Mouse (Mus musculus) liver, adult 2 months (tissue): Measurements from ENCODE around the gene Fhit. TPM values are rescaled to one million over a fixed set of nuclear protein-coding genes. Genes with fewer than 3 reads are reported as not detected.

Experiments
- DNase-seq: peaks from one replicate; pipeline ENCODE4 v3.0.0-alpha.2; 2011; ENCODE audit warnings: low read depth, low spot score; ENCODE audit errors: extremely low read depth
- H3K27ac ChIP-seq: fragments of 200-500 bp; replicated peaks from 2 replicates; pipeline ENCODE4 v1.5.1; 2012; ENCODE audit warnings: low read depth, mild to moderate bottlenecking, control low read depth, inconsistent platforms, low read length; ENCODE audit not compliant: insufficient read depth
- H3K27me3 ChIP-seq: fragments of 200-500 bp; 2 replicates; pipeline ENCODE4 v1.6.1; 2012; ENCODE audit warnings: mild to moderate bottlenecking, moderate library complexity, low read length, inconsistent platforms; ENCODE audit not compliant: control insufficient read depth, insufficient read depth
- H3K36me3 ChIP-seq: fragments of 200-500 bp; 2 replicates; pipeline ENCODE4 v1.6.1; 2012; ENCODE audit warnings: low read length, inconsistent platforms; ENCODE audit not compliant: control insufficient read depth, insufficient read depth
- H3K4me1 ChIP-seq: fragments of 200-500 bp; 2 replicates; pipeline ENCODE4 v1.6.1; 2011; ENCODE audit warnings: low read length; ENCODE audit not compliant: control insufficient read depth, insufficient read depth
- H3K4me3 ChIP-seq: fragments of 200-500 bp; 2 replicates; pipeline ENCODE4 v1.5.1; 2011; ENCODE audit warnings: low read depth, mild to moderate bottlenecking, control low read depth, low read length, moderate library complexity; ENCODE audit not compliant: insufficient read depth
- H3K79me2 ChIP-seq: fragments of 200-500 bp; 2 replicates; pipeline ENCODE4 v1.6.1; 2012; ENCODE audit warnings: inconsistent platforms, mild to moderate bottlenecking, low read length, moderate library complexity; ENCODE audit not compliant: control insufficient read depth, insufficient read depth
- H3K9ac ChIP-seq: fragments of 200-500 bp; 2 replicates; pipeline ENCODE4 v1.6.1; 2012; ENCODE audit warnings: low read depth, mild to moderate bottlenecking, control low read depth, inconsistent platforms, low read length
- CTCF ChIP-seq: fragments of 200-500 bp; IDR thresholded peaks from 2 replicates; pipeline ENCODE4 v1.5.1; 2011; ENCODE audit warnings: low read depth, low read length, control low read depth
- POLR2A ChIP-seq: fragments of 200-500 bp; IDR thresholded peaks from 2 replicates; pipeline ENCODE4 v1.6.1; 2011; ENCODE audit warnings: low read length, control low read depth; ENCODE audit not compliant: insufficient read depth; ENCODE audit errors: extremely low read depth
- WGBS: fragments of 180-500 bp; shearing (Covaris S2); methylation state at CpG from one replicate; pipeline ENCODE4 v1.1.7; 2018; 5-methylcytosine and 5-hydroxymethylcytosine counted together
- polyA plus RNA-seq: library from polyadenylated mRNA; depleted of rRNA; stranded (reverse); fragments of >200 nt; gene quantifications from 2 replicates; pipeline ENCODE4 v1.2.3, GENCODE M21; 2012
- total RNA-seq: library from RNA; depleted of rRNA; stranded (reverse); fragments of >200 nt; gene quantifications from 2 replicates; pipeline ENCODE4 v1.2.3, GENCODE M21; 2014

Gene Fhit
- total and polyA plus RNA-seq, 2 experiments = 7.6 to 7.8 TPM

GRCm38 (mm10) chr14:10710796-10711311 lies 451.0 kb downstream of the Fhit start:
- H3K36me3 ChIP-seq = no peaks in the 10 kb centered on the region
- H3K4me3 ChIP-seq = no peak overlapping the region
- H3K9ac ChIP-seq = no peak overlapping the region
- no peak for DNase-seq
- WGBS = 93% methylated on average over 12 of the region's 12 CpGs
- TF ChIP-seq CTCF (no peak), POLR2A (no peak)
- no peaks in the 10 kb centered on the region for H3K4me1 ChIP-seq
- no peaks in the 10 kb centered on the region for H3K79me2 ChIP-seq
- H3K27me3 ChIP-seq = no peaks in the 10 kb centered on the region
- no peak overlapping the region for H3K27ac ChIP-seq

- no peak overlapping the region for H3K4me3 ChIP-seq
- no peaks in the 10 kb centered on the region for H3K36me3 ChIP-seq
- DNase-seq = no peak
- no peaks in the 10 kb centered on the region for H3K27me3 ChIP-seq
- WGBS = 77% methylated on average over 2 of the region's 2 CpGs
- H3K27ac ChIP-seq = no peak overlapping the region
- H3K4me1 ChIP-seq = no peaks in the 10 kb centered on the region
- no peaks in the 10 kb centered on the region for H3K79me2 ChIP-seq
- H3K9ac ChIP-seq = no peak overlapping the region
- no peak for TF ChIP-seq CTCF
- TF ChIP-seq POLR2A = no peak
Measured at GRCm38 (mm10) chr14:10701707-10702106, 460.1 kb downstream of the Fhit start.

- H3K9ac ChIP-seq = no peak overlapping the region
- no peaks in the 10 kb centered on the region for H3K36me3 ChIP-seq
- TF ChIP-seq CTCF = no peak
- no peak for TF ChIP-seq POLR2A
- no peak overlapping the region for H3K4me3 ChIP-seq
- H3K79me2 ChIP-seq = no peaks in the 10 kb centered on the region
- no peak for DNase-seq
- H3K4me1 ChIP-seq = no peaks in the 10 kb centered on the region
- no peak overlapping the region for H3K27ac ChIP-seq
- 76% methylated on average over 4 of the region's 4 CpGs for WGBS
- no peaks in the 10 kb centered on the region for H3K27me3 ChIP-seq
Measured at GRCm38 (mm10) chr14:10680041-10680440, 481.8 kb downstream of the Fhit start.

GRCm38 (mm10) chr14:10679638-10680037 lies 482.2 kb downstream of the Fhit start:
- no peak for DNase-seq
- H3K36me3 ChIP-seq = no peaks in the 10 kb centered on the region
- H3K27ac ChIP-seq = no peak overlapping the region
- H3K4me3 ChIP-seq = no peak overlapping the region
- H3K79me2 ChIP-seq = no peaks in the 10 kb centered on the region
- no peaks in the 10 kb centered on the region for H3K27me3 ChIP-seq
- no peak overlapping the region for H3K9ac ChIP-seq
- no peak for TF ChIP-seq POLR2A
- no peak for TF ChIP-seq CTCF
- no peaks in the 10 kb centered on the region for H3K4me1 ChIP-seq

- Histone ChIP-seq H3K36me3 (no peaks in the 10 kb centered on the region), H3K27me3 (no peaks in the 10 kb centered on the region), H3K4me1 (no peaks in the 10 kb centered on the region), H3K79me2 (no peaks in the 10 kb centered on the region), H3K9ac (no peak overlapping the region), H3K4me3 (no peak overlapping the region), H3K27ac (no peak overlapping the region)
- no peak for DNase-seq
- TF ChIP-seq CTCF (no peak), POLR2A (no peak)
- 42% methylated on average over 2 of the region's 2 CpGs for WGBS
Measured at GRCm38 (mm10) chr14:10677627-10678026, 484.2 kb downstream of the Fhit start.

GRCm38 (mm10) chr14:10660247-10660646 lies 501.6 kb downstream of the Fhit start:
- no peaks in the 10 kb centered on the region for H3K36me3 ChIP-seq
- no peak overlapping the region for H3K4me3 ChIP-seq
- WGBS = 83% methylated on average over 4 of the region's 4 CpGs

More at GRCm38 (mm10) chr14:10660247-10660646, 501.6 kb downstream of the Fhit start:
- Histone ChIP-seq H3K4me1 (no peaks in the 10 kb centered on the region), H3K27ac (no peak overlapping the region), H3K27me3 (no peaks in the 10 kb centered on the region), H3K9ac (no peak overlapping the region), H3K79me2 (no peaks in the 10 kb centered on the region)
- no peak for DNase-seq
- TF ChIP-seq POLR2A (no peak), CTCF (no peak)
